Mouse (Mus musculus) olfactory bulb, adult 2 months (tissue): ENCODE results near the gene Mrpl24.

Source experiments
- CTCF ChIP-seq: fragments of 200-500 bp; IDR thresholded peaks from 2 replicates; pipeline ENCODE4 v1.5.1; 2012; ENCODE audit warnings: low read depth, mild to moderate bottlenecking, low read length, moderate library complexity; ENCODE audit not compliant: insufficient read depth
- POLR2A ChIP-seq: fragments of 200-500 bp; IDR thresholded peaks from 2 replicates; pipeline ENCODE4 v1.6.1; 2012; ENCODE audit warnings: mild to moderate bottlenecking, low read depth, low read length, moderate library complexity; ENCODE audit not compliant: insufficient read depth

DNA sequence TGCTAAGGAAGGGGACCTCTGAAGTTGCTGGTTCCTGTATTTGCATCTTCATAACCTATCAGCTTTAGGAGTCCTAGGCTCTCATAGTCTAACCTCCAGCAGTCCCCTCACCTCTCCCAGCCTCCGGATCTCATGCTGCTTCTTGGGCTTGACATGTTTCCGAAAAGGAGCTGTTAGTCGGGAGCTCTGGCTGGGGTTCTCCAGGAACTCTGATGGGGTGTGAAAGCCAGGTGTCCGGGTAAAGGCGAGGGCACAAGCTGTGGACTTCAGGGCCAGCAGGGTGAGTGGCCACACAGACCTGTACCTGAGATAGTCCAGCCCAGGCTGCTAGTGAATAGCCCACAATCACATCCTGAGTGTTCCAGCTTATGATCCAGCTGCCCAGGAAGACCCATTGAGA, 8.1 kb downstream of the Mrpl24 start:
- no peak for TF ChIP-seq POLR2A
- TF ChIP-seq CTCF = no peak
